Mouse (Mus musculus) embryo, embryonic 10.5 days (tissue): ENCODE results near the gene Cdkal1.

Source experiments
- DNase-seq: peaks from one replicate; pipeline ENCODE4 v3.0.0-alpha.2; 2015; ENCODE audit warnings: low spot score

Cdkal1 gene

DNA sequence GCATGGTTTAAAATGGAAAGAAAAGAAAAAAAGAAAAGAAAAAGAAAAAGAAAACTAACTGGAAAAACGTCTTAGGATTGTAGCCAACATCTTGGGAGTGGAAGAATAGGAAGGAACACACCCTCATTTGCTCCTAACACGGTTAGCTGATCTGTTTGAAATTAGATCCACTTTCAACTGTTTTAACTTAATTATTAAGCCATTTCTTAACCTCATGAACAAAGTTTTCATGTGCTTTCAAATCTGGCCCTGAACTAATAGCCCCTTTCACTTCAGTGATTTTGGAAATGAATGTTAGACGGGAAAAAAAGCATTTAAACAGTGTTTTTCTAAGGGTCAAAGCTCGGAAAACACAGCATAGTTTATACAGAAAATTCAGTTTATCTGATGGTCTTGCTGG is 505.5 kb downstream of the Cdkal1 start:
- DNase-seq: no peak

DNA sequence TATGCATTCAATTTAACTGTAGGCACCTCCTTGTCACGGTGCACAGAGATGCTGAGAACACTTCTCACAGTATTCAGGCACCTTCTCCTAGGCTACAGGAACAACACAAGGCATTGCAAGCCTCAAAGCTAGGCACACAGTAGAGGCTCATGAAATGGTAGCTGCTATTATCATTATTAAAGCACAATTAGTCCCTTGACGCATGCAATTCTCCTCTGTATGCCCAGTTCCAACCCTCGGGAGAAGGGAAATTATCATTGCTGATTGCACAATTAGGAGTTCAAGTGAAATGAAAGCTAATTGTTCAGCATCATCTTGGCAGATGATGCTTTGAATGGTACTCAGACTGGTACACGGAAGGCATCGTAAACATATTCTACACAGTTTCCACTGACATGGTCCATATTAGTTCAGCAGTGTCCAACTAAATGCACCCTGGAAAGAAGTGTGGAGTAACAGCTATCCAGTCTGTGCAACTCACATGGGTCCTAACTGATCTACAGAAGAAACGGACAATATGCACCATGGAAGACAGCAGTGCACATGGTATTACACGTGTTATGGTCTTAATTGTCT is 506.0 kb downstream of the Cdkal1 start:
- DNase-seq: no peak

DNA sequence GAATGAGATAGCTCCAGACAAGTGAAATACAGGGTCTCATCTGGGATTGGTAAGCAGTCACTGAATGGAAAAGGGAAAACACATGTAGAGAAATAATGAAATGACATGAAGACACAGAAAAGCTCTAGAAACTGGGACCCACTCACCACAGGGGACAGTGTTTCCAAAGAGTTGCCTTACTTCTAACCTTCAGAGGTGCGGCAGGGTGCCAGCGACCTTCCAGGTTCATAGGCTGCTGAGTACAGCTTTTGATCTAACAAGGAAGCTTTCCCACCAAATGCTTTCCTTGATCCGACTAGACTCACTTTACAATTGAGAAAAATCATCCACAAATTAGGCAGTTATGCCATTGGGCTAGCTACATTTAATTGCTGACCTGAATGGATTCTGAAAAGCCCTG is 507.1 kb downstream of the Cdkal1 start:
- no peak for DNase-seq

DNA sequence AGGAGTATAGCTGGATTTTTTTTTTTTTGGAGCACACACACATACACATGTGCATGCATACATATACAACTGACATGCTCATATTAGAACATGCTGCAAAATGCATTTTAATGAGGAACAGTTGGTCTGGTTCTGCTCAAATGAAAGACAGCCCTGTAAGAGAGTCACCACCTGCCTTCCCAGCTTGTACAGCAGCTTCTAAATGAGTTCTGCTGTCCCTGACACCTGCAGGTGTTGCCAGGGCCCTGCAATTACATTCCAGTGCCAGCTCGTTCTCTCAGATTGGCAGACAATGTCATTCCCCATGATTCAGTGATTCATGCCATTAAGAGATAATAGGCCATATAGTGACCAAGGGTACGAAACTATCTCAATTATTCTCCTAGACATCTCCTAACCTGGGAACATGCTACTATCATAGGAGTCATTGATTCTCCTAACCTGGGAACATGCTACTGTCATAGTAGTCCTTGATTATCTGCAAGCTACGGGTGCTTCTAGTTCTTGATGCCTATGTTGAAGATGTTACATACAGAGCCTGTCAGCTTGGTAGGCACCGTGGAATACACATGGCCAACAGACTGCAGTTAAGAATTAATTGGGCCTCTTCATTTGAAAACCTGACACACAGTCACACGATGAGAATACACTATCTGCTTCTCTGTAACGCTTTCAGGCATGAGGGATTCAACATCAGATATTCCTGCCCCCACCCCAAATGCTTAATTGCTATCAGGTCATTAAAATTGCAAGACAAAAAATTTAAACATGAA is 522.6 kb downstream of the Cdkal1 start:
- no peak for DNase-seq

DNA sequence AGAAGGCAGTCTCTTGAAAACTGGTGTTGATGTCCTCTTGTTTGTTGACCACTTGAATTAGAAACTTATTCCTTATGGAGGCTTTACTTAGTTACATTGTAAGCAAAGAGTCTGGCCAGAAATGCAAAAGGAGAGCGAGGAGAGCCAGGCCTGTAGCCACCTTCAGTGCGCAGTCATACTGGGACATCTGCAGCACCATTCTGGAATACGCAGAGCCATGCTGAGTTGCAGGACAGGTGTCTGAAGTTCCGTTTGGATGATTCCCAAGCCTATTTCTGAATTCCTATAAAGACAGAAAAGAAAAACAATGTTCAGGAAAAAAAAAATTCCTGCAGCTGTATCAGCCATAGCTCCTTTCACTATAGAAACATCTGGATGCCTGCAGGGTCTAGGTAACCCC is 529.5 kb downstream of the Cdkal1 start:
- DNase-seq: no peak

DNA sequence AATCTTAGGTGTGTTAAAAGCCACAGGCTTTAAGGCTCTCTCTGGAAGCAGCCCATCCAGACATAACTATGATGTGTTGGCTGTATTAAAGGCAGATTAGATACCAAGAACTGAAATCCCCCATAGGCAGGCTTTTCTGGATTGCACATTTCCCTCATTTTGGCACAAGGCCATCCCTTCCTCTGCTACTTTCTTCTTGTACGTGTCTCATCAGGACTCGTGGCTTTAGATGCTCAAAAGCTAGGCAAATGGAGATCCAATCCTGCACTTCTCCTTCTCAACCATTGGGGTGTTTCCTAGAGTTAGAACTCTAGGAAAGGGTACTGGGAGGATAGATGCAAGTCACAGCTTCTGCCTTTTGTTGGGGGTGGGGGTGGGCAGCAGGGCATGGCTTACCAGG is 535.1 kb downstream of the Cdkal1 start:
- DNase-seq: no peak

DNA sequence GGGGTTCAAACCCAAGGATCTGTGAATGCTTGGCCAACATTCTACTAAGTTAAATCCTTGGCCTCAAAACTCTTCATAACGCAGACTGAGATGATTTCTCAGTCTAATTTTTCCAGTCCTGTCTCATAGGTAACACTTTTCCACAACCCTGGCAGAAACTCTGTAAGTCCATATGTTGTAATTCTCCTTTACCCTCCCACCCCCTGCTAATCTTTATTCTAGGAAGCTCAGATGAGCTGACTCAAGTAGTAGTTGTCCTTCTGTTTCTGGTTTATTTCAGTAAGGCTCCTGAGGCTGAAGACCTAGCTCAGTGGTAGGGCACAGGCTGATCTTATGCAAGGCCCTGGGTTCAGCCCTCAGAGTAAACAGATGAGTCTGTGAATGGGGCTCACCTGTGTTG is 537.8 kb downstream of the Cdkal1 start:
- no peak for DNase-seq

DNA sequence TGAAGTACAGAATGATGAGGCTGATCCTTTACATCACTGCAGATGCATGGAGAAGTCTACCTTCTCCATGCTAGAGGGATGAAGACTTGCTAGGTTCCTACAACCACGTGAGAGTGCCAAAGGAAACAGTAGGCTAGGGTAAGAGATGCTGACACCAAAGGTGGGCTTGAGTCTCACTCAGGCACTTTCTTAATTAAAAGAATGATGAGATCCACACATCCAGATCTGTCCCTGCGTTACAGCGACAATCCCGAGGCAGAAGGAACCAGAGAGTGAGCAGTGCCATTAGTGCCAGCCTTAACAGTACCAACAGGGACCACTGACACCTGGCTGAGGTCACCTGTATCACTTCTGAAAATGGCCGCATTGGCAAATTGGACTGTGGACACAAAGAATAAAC is 539.2 kb downstream of the Cdkal1 start:
- DNase-seq: no peak

DNA sequence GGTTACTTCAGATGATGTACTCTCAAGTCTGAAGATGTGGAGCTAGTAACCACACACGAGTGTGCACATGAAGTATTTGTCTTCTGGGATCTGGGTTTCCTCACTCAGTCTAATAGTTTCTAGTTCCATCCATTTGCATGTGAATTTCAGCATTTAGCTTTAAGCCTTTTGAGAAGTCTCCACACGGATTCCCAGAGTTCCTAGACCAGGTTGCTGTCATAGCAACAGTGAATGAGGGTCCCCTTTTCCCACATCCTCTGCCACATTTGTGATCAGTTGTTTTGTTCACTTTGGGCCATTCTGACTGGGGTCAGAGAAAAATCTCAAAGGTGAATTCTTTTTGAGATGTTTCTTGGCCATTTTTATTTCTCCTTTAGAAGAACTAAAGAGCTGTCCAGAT is 543.4 kb downstream of the Cdkal1 start:
- DNase-seq: peak; percentile 63

DNA sequence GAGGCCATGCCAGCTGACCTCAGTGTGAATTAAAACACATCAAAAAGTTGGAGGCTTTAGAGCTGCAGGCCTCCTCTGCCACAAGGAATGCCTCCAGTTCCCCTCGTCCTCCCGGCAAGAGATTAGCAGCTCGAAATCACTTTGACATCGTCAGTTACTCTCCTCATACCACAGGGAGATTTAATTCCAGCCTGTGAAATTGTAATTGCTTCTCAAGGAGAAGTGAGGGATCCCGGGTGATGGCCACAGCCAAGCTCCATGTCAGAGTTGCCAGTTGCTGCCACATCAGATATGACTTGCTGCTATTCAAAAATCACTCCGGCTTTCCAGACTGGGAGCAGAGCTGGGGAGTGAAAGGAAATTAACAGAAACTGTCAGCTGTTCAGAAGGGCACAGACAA is 548.1 kb downstream of the Cdkal1 start:
- DNase-seq: no peak

DNA sequence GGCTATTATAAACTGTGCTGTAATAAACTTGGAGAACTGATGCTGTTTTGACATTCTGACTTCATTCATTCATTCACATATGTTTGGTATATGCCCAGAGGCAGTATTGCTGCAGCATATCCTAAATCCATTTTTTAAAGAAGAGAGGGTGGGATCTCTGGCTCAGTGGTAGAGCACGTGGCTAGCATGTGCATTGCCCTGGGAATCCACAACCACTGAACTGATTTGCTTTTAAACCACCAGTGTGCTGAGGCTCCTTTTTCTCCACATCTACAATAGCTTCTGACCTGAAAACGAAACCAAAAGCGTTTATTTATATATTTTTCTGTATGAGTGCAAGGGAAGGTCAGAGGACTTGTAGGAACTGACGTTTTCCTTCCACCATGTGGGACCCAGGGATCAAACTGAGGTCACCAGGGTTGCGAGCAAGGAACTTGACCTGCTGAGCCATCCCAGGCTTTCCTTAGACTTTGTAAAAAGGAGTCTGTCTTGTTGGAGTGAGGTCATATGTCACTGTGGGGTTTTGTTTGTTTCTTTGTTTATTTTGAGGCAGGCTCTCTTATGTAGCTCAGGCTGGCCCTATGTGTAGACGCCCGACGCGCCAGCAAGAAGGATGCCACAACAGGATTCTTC is 562.8 kb downstream of the Cdkal1 start:
- DNase-seq: no peak

DNA sequence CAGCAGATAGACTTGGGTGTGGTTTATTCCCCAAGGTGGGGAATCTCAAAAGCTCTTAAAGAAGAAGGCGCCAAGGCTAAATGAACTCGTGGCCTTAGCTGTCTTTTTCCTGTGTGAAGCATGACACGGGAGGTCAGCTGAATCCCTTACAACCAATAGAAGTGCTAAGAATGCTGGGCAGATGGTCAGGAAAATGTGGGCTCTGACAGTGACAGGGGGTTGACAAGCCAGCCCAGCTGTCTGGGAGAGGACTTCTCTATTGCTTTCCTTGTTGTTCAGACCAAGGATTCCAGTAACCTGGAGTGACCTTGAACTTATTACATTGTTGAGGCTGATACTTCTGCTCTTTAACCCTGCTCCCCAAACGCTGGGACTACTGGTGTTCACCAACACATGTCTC is 564.9 kb downstream of the Cdkal1 start:
- no peak for DNase-seq

DNA sequence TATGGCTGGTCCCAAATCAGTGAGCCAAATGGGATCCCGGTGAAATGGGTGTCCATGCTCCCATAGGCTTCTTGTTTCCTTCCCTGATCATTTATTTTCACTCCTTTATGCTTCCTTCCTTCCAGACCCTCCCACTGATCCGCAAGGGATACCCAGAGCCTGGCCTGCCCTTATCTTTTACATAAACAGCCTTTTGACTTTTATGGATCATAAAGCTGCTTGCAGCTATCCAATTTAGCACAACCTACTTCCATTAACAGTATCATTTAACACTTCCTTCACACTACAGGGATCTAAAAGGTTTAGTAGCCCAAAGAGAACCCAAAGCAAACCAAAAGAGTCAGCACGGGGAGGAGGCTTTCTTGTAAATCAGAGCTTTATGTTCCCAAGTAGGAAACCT is 570.4 kb downstream of the Cdkal1 start:
- DNase-seq: no peak

DNA sequence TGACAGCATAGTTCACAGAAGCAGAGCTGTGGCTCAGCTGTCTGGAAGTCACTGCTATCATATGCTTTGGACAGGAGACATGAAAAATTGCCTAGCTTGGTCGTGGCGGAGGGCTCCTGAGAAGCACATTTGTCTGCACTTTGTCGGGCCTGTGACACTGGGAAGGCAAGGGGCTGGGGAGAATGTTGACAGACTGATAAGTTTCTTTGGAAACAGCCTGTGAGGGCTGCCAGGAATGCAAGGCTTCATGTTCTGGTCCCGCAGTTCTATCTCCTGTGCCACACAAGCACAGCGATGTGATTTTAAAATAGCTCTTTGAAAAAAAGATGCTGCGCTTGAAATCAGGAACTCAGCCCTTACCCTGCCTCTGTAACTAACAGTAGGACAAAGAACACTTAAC is 573.9 kb downstream of the Cdkal1 start:
- peak; percentile 39 for DNase-seq

DNA sequence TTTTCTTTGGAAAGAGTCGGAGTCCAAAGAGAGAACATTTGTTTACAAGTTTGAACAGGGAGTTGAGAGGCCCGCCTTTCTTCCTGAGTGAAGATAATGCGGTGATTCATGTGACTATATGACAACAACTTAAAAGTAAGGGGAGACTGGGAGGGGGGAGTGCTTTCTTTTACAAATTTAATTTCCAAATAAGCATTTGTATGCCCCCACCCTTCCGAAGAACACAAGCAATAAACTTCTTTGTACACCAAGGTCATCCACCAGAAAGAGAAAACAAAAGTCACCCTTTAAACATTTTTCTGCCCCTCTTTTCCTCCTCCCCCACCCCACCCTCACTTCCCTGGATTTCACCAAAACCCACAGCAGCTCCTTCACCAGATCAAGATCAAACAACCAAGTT is 577.3 kb downstream of the Cdkal1 start:
- DNase-seq: no peak

DNA sequence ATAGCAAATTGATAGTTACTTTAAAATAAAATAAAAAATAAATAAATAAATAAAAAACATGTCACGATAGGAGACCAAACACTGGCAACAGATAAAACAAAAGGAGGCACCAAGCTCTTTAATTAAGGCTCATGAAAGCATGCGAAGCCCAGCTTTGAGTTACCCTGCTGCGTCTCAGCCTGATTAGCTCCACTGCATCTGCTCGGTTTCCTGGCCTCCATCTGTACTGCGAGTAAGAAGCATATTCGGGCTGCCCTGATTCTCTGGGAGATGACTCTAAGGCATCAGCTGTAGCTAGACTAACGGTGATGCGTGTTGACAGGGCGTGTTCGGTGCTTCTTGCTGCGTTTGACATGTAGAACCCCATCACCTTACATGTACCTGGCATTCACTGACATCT is 581.2 kb downstream of the Cdkal1 start:
- no peak for DNase-seq

DNA sequence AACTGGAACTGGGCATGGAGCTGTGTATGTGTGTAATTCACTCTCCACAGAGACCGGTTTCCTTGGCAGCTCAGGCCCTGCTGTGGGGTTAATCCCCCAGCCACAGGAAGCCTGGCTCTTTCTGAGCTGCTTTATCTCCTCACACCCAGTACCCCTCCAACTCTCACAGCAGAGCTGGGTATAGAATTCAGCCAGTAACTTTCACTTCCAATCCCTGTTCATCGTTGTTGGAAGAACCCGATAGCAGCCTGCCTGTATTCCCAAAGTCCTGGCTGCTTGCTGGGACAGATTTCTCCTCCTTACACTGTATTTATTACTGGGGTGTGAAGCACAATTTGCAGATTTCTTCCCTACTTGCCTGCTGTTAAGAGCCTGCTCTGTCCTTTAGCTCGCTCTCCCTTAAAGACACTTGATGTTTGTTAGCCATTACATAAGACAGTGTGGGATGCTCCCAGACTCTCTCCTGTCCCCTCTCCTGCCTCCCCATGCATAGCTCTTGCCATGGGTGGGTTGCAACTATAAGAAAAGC is 581.7 kb downstream of the Cdkal1 start:
- DNase-seq: no peak

DNA sequence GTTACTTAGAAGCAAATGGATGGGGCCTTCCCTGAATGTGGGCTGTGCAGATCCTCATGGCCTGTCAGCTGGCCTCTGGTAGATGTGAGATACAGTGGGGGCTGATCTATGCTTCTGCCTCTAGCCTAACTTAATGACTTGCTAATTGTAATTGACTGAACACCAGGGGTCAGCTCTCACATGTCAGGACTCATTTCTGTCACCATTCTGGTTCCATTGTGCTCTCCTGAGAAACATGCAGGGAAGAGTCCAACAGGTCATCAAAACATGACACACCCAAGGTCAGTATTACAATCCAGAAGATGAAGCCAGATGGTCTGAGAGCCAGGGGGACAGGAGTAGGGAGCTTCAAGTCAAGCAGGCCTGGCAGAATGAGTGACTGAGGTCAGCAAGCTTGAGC is 584.0 kb downstream of the Cdkal1 start:
- DNase-seq: no peak

DNA sequence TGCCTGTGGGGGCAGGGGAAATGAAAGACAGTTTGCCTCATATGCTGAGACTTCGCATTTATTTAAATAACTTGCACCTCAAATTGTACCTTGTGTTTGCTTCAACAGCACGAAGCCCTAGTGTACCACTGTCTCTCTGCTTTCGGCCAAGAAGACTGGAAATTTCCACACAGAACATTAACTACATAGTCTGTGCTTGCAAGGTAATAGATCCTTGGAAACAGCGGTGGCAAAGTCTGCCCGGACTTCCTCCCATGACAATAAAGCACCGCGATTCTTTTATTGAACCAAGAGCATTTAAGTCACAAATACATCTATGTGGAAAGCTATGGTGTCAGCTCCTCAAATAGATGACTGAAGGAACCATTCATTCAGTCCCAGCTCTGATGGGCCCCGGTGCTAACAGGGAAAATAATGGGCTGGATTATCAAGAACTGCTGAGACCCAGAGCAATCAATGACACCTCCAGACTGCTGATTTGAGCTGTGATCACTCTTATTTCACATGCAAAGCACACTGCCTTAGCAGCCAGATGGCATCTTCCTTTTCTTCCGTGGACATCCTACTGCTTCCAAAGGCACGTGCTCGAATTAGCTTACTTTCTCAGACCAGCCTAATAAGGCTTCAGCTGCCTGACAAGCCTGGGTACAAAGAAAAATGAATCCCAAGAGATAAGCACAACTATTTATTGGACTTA is 591.3 kb downstream of the Cdkal1 start:
- no peak for DNase-seq

DNA sequence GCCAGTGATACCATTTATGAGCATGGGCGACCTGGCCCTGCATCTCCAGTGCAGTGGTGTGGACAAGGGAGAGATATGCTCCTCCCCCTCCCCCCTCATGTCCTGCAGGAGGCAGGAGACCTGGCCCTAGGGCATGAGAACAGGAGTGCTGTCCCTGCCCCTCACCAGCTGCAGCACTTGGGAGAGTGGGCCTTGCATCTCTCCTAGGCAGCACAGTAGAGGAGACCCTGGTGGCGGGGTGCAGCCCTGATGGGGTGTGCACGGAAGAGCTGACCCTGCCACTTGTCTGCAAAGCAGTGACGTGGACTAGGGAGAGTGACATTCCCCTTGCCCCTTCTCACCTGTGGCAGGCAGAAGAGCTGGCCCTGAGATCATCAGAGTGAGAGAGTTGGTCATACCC is 593.3 kb downstream of the Cdkal1 start:
- no peak for DNase-seq

DNA sequence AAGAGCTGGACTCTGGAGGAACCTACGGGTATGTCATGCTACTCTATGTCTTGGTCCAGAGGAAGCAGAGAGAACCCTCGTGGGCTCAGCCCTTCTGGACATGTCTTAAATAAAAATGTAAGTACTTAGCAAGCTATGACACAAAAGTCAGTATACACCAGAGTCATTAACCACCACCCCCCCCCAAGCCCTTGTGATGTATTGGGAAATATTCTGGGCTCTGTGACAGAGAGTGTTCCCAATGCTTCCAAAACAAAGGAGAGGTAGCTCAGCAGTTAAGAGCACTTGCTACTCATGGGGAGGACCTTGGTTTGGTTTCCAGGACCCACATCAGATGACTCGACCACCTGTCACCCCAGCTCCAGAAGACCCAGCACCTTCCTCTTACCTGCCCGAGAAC is 606.9 kb downstream of the Cdkal1 start:
- DNase-seq: no peak

DNA sequence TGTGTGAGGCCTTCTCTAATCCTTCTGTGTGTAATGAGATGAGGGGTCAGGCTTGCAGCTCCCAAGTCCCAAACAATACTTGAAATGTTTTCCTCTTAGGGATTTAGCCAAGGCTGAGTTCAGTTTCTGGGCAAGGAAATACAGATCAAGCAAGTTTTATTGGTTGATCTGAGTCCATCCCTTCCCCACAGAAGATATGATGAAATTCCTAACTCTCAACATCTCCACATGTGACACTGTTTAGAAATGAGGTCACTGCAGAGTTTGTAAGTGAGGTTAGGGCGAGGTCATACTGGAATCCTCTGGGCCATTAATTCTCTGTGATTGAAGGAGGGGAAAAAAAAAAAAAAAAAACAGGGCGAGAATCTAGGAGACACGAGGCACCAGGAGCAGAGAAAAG is 607.7 kb downstream of the Cdkal1 start:
- DNase-seq: no peak

DNA sequence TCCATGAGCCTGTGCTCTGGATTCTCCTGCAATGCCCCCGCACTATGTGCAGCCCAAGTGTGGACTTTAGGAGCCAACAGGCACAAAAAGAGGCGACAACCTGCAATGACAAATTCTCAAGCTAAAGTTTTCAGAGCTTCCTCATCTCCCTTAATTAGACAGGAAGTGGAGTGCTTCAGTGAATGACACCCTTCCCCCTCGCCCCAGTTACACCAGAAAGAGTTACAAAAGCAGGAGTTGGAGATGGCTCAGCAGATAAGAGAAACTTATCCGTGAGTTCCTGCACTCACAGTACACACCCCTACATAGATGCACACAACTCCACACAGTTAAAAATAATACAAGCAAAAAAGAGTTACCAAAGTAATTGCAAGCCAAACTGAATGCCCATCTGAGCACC is 620.4 kb downstream of the Cdkal1 start:
- no peak for DNase-seq
